Mouse (Mus musculus): ENCODE data around the gene Olfr1232. TPM values are rescaled to one million over a fixed set of nuclear protein-coding genes. Genes with fewer than 3 reads are reported as not detected.

The Olfr1232 gene
- polyA plus RNA-seq (2017; shearing (Covaris generic)), result not detected

- no peak for ATAC-seq
Measured at GRCm38 (mm10) chr2:89329575-89329974, at the start of gene Olfr1232. Gene Olfr1232 (minus strand): TSS chr2:89329675.

DNA sequence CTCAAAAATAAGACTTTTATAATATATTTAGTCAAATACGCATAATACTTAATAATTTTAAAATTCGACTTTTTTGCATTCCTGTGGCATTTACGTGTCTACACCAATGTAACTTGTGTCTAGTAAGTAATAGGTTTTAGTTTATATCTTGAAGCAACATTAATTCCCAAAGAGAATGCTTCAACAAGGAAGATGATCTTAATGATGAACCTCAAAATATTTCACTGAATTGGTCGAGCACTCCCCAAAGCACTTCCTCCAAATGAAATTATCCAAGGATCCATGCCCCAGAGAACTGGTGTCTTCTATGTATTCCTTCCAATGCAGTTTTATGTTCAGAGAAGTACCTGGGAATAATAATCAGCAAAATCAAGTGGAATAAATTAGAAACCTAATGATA is 35.3 kb upstream of the Olfr1232 start, which contains the start of gene Olfr1234:
Gene Olfr1234 (minus strand): TSS at position 101 of the 400 bp plus-strand sequence.
- ATAC-seq, result no peak

GRCm38 (mm10) chr2:89342298-89342697 is 12.8 kb upstream of the Olfr1232 start, which contains the start of gene Olfr1233:
Gene Olfr1233 (minus strand): TSS chr2:89342398.
- ATAC-seq, result no peak

DNA sequence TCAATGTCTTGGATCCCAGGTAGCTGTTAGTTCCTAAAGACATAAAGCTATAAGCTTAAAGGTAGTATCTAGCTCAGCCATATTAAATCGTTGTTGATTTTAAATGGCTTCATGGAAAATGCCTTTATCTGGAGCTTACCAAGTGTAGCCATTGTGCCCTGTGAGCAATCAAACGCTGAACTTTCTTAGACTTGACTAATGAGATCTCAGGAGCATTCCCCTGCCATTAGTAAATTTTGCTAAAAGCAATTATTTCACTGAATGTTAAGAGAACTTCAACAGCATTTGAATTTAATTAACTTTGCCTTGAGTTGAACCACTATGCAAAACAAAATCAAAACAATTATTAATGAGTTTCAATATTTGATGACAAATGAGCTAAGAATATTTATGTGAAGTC is 22.5 kb downstream of the Olfr1232 start, which contains the start of gene Olfr1231:
Gene Olfr1231 (minus strand): TSS at position 101 of the 400 bp plus-strand sequence.
- ATAC-seq, result no peak

GRCm38 (mm10) chr2:89297168-89297567 is 32.3 kb downstream of the Olfr1232 start, which contains the start of gene Olfr1230:
Gene Olfr1230 (minus strand): TSS chr2:89297268.
- ATAC-seq, result no peak

DNA sequence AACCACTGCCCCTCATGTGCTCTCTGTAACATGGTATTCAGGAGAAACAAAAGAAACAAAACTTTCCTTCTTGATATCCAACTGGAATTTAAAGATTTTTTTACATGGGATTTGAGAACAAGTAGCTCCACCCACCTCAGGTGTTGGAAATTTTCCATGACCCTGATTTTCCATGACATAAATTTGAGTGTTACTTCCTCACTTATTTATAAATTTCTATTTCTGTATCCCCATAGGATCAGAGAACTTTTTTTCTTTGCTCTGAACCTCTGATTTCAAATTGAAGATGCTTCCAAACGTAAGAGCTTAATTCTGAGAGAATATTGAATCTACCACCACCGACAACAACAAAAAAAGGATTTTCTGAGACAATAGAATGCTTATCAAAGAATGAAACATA is 41.6 kb downstream of the Olfr1232 start, which contains the start of gene Olfr1229:
Gene Olfr1229 (minus strand): TSS at position 101 of the 400 bp plus-strand sequence.
- no peak for ATAC-seq

Other genes with a start within 250 kb of the Olfr1232 start
- not detected for gene Olfr1219, start 246.2 kb downstream of the Olfr1232 start, polyA plus RNA-seq (2017; shearing (Covaris generic))
- gene Olfr1220, start 222.8 kb downstream of the Olfr1232 start, polyA plus RNA-seq (2017; shearing (Covaris generic)), result under 1 TPM in 1 of 2 experiments, not detected in 1; 0.08 TPM
- gene Olfr1221, start 212.4 kb downstream of the Olfr1232 start, polyA plus RNA-seq (2017; shearing (Covaris generic)), result not detected
- gene Olfr1222, start 196.6 kb downstream of the Olfr1232 start, polyA plus RNA-seq (2017; shearing (Covaris generic)), result not detected
- not detected for gene Olfr1223, start 178.1 kb downstream of the Olfr1232 start, polyA plus RNA-seq (2017; shearing (Covaris generic))
- gene Olfr1224-ps1, start 165.6 kb downstream of the Olfr1232 start, polyA plus RNA-seq (2017; shearing (Covaris generic)), result not detected
- under 1 TPM in 1 of 2 experiments, not detected in 1; 0.08 TPM for gene Olfr1225, start 155.0 kb downstream of the Olfr1232 start, polyA plus RNA-seq (2017; shearing (Covaris generic))
- not detected for gene Olfr1226, start 129.6 kb downstream of the Olfr1232 start, polyA plus RNA-seq (2017; shearing (Covaris generic))
- not detected for gene Olfr1228, start 75.6 kb downstream of the Olfr1232 start, polyA plus RNA-seq (2017; shearing (Covaris generic))
- not detected for gene Olfr1229, start 41.7 kb downstream of the Olfr1232 start, polyA plus RNA-seq (2017; shearing (Covaris generic))
- not detected for gene Olfr1230, start 32.4 kb downstream of the Olfr1232 start, polyA plus RNA-seq (2017; shearing (Covaris generic))
- not detected for gene Olfr1231, start 22.6 kb downstream of the Olfr1232 start, polyA plus RNA-seq (2017; shearing (Covaris generic))
- gene Olfr1233, start 12.7 kb upstream of the Olfr1232 start, polyA plus RNA-seq (2017; shearing (Covaris generic)), result not detected
- gene Olfr1234, start 35.2 kb upstream of the Olfr1232 start, polyA plus RNA-seq (2017; shearing (Covaris generic)), result not detected
- not detected for gene Olfr1238, start 80.0 kb upstream of the Olfr1232 start, polyA plus RNA-seq (2017; shearing (Covaris generic))
- not detected for gene Olfr1239, start 90.7 kb upstream of the Olfr1232 start, polyA plus RNA-seq (2017; shearing (Covaris generic))
- not detected for gene Olfr1240, start 113.3 kb upstream of the Olfr1232 start, polyA plus RNA-seq (2017; shearing (Covaris generic))
- not detected for gene Olfr1241, start 157.5 kb upstream of the Olfr1232 start, polyA plus RNA-seq (2017; shearing (Covaris generic))
- gene Olfr1242, start 168.7 kb upstream of the Olfr1232 start, polyA plus RNA-seq (2017; shearing (Covaris generic)), result not detected
- not detected for gene Olfr1243, start 201.8 kb upstream of the Olfr1232 start, polyA plus RNA-seq (2017; shearing (Covaris generic))
- under 1 TPM in 1 of 2 experiments, not detected in 1; 0.23 TPM for gene Olfr1245, start 248.8 kb upstream of the Olfr1232 start, polyA plus RNA-seq (2017; shearing (Covaris generic))